Mouse (Mus musculus) embryonic stem cell, embryonic (primary cell): ENCODE data around the gene Ppm1h.

Experiments used
- CTCF ChIA-PET, 4 experiments: fragments of 300-600 bp in 2 of 4; fragments of 350-600 bp in 2 of 4; sonication (Branson Sonifier 250); formaldehyde crosslinking; loops; one replicate each; lab custom pipeline; 2022; ENCODE audit warnings: inconsistent platforms in 2 of 4; lab: Charles Lee
- POLR2A ChIA-PET, 4 experiments: fragments of 300-600 bp in 2 of 4; fragments of 350-600 bp in 2 of 4; sonication (Branson Sonifier 250); formaldehyde crosslinking; loops; one replicate each; lab custom pipeline; 2022; ENCODE audit warnings: antibody characterized with exemption in 4 of 4, inconsistent platforms in 1 of 4; lab: Charles Lee

The Ppm1h gene

DNA sequence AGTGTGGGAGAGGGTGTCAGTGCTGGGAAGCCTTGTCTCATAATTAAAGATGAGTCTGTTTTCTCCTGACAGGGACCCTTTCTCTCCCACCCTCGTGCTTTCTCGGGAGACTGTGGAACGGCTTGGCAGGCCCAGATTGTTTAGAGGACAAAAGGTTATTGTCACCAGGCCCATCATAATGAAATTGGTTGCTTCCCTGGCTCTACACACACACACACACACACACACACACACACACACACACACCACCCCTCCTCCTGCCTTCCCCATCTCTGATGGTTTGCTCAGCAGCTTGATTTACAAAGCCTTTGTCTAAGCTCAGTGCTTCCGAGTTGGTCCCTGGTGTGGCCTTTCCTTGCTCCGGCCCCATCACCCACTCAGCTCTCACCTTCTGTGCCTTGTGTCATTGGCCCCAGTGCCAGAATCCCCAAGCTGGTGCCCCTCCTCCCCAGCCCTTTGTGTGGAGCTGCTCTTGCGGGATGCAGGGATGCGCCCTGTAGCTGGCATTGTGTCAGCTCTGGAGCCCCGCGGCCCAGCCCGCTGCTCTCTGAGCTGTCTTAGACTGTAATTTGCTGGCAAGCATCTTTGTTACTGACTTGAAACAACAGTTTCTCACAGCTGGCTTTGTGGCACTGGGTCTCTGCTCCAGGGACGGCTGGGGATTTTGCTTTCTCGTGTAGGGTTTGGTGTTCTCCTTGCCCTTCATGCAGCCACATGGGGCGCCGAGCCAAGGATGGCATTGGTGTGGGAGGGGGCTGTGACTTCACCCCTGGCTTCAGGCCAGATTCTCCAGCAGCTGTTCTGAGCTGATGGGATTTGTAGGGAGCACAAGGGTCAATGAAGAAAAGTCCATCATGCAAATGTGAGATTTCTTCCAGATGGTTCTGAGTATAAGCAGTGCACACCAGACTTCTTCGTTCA is 205.5 kb downstream of the Ppm1h start:
- ChIA-PET CTCF (interaction anchor here in 2 of 4 experiments (0.6 to 0.7 kb wide), 2 partner anchors 9 to 222 kb away, joined by 3 to 4 read pairs; no protein-coding TSS in a partner anchor), POLR2A (interaction anchor here (0.6 to 1.5 kb wide), 12 partner anchors 12 to 235 kb away, joined by 3 to 8 read pairs (median 4); partner anchors contain the start of gene Ppm1h (in 1 of the 4))

- CTCF ChIA-PET = no interaction called here
- POLR2A ChIA-PET = no interaction called here
These were observed 206.7 kb downstream of the Ppm1h start for GRCm38 (mm10) chr10:122885301-122885700.

GRCm38 (mm10) chr10:122886055-122886915 is 207.7 kb downstream of the Ppm1h start:
- CTCF ChIA-PET = interaction anchor here in 2 of 4 experiments (0.6 to 1.0 kb wide), 2 partner anchors 23 to 79 kb away, joined by 4 to 5 read pairs; no protein-coding TSS in a partner anchor
- POLR2A ChIA-PET = no interaction called here

DNA sequence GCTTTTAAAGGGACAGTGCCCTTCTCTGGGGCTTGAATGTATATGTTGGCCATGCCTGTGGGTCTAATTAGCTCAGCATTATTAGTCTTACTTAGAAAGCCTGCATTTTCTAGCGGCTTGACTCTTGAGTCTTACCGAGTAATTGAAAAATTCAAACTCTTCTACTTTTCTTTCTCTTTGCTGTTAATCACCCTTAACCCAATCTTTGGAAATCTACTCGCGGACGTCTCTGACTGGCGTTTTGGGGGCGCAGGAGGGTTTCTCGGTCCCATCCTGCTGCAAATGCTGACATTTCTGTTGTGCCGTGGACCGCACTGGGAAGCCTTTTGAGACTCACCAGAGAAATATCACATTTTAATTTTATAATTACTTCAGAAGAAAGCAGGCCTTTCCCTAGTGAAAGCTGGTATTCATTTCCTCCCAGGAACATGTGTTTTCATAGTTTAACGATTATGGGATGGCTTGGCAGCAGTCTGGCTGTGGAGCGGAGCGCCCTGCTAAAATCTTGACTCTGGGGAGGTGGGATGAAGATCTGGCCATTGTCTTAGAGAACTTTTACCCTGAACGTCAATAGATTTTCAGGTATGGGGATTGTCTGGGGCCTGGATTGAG is 208.5 kb downstream of the Ppm1h start:
- ChIA-PET POLR2A (no interaction called here), CTCF (interaction anchor here in 1 of 4 experiments (1.0 kb wide), 1 partner anchor 80 kb away, joined by 4 read pairs; no protein-coding TSS in a partner anchor)

DNA sequence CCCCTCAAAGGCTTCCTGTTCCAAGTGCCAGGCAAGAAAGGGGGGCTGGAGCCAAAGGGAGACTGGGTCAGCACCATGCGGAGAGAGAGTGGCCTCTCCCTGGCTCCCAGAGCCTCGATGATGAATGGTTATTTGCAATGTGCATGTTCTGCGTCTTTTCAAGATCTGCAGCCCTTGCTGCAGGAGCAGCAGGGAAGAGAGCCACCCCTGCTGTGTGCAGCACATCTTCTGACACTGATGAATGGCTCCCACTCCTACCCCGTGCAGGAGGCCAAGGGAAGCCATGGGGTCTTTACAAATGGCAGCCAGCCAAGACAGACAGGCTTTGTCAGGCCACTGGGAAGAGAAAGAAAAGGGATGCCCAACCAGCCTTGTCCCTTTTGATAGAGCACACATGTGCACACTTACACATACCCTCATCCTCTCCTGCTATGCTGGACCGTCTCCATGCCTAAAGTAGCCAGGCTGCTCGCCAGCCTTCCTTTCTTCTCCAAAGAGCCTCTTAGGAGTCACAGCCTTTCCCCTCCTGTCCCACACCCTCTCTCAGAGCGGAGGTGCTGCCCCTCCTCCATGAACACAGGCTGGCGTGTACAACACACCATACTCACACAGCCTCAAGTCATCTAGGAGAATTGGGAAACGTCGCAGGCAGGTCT is 209.1 kb downstream of the Ppm1h start:
- ChIA-PET POLR2A (no interaction called here), CTCF (no interaction called here)

- CTCF ChIA-PET = interaction anchor here in 1 of 4 experiments (0.6 kb wide), 1 partner anchor 9 kb away, joined by 9 read pairs; no protein-coding TSS in a partner anchor
- POLR2A ChIA-PET = no interaction called here
These were observed 212.3 kb downstream of the Ppm1h start for GRCm38 (mm10) chr10:122890682-122891350.

GRCm38 (mm10) chr10:122891461-122891860 is 212.9 kb downstream of the Ppm1h start:
- ChIA-PET CTCF (no interaction called here), POLR2A (no interaction called here)

DNA sequence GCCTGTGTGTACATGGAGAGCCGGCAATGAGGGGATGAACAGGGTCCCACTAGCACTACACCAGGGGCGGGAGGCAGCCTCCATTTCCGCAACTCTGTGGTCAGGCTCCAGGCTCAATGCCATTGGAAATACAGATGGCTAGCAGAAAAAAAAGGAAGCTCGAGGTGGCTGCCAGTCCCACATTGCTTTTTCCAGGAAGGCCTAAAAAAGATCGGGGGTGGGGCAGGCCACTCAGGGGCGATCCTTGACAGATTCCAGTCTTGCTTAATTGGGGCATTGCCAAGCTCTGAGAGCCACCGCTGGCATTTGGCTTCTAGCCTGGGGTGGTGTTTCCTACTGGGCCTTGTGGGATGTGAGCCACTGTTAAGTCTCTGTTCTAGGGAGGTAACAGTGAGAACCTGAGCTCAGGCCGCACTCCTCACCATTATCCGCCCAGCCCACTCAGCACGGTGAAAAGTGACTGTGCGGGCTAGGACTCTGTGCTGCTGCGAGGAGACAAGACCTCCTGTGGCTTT is 216.1 kb downstream of the Ppm1h start:
- CTCF ChIA-PET = interaction anchor here in 3 of 4 experiments (0.8 to 1.6 kb wide), 7 partner anchors 9 to 119 kb away, joined by 3 to 5 read pairs (median 3); no protein-coding TSS in a partner anchor
- POLR2A ChIA-PET = interaction anchor here in 3 of 4 experiments (0.6 to 1.6 kb wide), 6 partner anchors 39 to 102 kb away, joined by 3 to 5 read pairs (median 4); no protein-coding TSS in a partner anchor

DNA sequence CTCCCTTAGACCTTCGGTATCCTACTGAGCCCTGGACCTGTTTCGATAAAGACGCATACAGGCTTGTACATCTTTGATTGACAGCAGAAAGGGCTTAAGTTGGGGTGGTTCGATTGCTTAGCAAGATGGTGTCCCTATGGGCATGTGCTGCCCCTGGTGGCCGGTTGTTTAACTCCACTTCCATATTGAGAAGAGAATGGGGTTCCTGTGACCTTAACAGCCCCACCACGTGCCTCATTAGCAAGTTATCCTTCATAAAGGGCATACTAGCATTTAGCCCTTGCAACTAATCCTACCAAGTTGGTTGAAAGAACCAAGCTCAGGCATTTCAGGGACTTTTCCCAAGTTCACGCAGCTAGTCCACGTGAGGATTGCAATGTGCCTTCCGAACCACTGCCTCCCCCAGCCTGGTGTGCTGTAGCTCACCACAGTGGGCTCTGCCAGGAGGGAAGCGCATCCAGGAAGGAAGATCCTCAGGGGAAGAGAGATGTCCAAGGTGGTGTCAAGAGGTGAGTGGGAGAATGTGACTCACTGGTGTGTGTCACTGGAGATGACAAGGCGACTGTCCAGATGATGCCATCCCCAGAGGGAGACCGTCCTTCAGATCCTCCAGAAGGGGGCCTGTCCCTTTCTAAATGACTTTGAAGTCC is 216.7 kb downstream of the Ppm1h start:
- ChIA-PET CTCF (interaction anchor here in 3 of 4 experiments (0.8 to 1.6 kb wide), 7 partner anchors 8 to 119 kb away, joined by 3 to 5 read pairs (median 3); no protein-coding TSS in a partner anchor), POLR2A (interaction anchor here in 2 of 4 experiments (0.8 to 1.6 kb wide), 4 partner anchors 40 to 102 kb away, joined by 3 to 4 read pairs (median 3); no protein-coding TSS in a partner anchor)

DNA sequence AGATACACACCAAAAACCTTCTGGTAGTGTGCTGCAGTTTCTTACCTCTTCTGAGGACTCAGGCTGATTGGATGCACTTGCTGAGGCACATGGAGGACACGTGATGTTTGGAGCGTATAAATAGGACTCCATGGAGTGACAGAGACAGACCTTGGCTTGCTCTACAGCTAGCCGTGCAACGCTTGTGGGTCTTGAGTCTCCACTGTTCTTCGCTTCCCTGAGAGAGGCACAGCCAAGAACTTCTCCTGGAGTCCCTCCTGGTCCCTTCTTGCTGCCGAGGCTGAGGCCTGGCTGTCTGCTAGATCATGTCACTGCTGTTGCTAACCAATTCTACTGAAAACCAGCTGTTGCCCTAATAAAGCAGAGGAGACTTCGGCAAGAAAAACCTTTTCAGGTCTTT is 221.4 kb downstream of the Ppm1h start:
- ChIA-PET CTCF (no interaction called here), POLR2A (no interaction called here)

DNA sequence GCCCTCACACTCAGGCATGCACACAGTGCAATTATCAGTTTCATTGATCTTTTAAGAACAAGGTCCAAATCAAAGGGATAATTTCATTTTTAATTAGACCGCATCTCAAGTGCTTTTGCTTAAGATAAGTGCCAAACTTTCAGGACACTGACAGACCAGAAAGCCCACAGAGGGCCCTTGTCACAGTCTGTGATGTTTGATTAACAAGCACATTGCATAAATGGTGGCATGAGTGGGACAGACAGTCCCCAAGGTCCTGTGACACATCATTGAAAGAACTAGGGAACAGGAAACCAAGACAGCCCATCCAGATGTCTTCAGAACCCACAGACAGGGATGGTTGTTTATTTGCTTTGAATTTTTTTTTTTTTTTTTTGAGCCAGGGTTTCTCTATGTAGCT is 221.9 kb downstream of the Ppm1h start:
- ChIA-PET CTCF (no interaction called here), POLR2A (interaction anchor here in 1 of 4 experiments (0.7 kb wide), 1 partner anchor 13 kb away, joined by 3 read pairs; no protein-coding TSS in a partner anchor)

- ChIA-PET CTCF (interaction anchor here in 1 of 4 experiments (0.6 kb wide), 1 partner anchor 9 kb away, joined by 3 read pairs; no protein-coding TSS in a partner anchor), POLR2A (no interaction called here)
These were observed 222.8 kb downstream of the Ppm1h start for GRCm38 (mm10) chr10:122901379-122901778.

GRCm38 (mm10) chr10:122909406-122910032 is 231.0 kb downstream of the Ppm1h start:
- CTCF ChIA-PET = no interaction called here
- POLR2A ChIA-PET = no interaction called here

DNA sequence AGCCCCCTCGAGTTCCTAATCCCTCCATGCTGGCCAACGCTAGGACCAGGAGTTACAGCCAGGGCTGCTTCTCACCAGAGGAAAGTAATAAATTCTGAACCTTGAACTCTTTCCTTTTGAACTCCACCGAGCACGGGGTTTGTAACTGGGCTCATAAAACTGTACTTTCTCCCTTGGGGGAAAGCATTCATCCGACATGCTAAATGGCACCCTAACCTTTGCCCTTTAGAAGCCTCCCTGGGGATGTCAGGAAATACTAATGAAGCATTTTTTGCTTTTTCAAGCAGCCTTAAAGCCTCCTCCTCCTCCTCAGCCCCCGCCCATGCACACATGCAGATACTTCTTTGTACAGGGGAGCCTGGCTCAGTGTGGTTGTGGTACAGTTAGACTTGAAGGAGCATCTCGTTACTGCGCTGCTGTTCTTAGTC is 232.2 kb downstream of the Ppm1h start:
- POLR2A ChIA-PET = no interaction called here
- CTCF ChIA-PET = interaction anchor here in 1 of 4 experiments (0.6 kb wide), 1 partner anchor 10 kb away, joined by 3 read pairs; no protein-coding TSS in a partner anchor

GRCm38 (mm10) chr10:122911668-122912067 is 233.1 kb downstream of the Ppm1h start:
- POLR2A ChIA-PET = interaction anchor here in 1 of 4 experiments (0.6 to 1.6 kb wide), 3 partner anchors 15 to 363 kb away, joined by 5 to 6 read pairs (median 5); no protein-coding TSS in a partner anchor

More at GRCm38 (mm10) chr10:122911668-122912067, 233.1 kb downstream of the Ppm1h start:
- CTCF ChIA-PET = no interaction called here
